Comparison of ENCODE assay signal across 22 mouse cellular contexts in the genomic region with DNA sequence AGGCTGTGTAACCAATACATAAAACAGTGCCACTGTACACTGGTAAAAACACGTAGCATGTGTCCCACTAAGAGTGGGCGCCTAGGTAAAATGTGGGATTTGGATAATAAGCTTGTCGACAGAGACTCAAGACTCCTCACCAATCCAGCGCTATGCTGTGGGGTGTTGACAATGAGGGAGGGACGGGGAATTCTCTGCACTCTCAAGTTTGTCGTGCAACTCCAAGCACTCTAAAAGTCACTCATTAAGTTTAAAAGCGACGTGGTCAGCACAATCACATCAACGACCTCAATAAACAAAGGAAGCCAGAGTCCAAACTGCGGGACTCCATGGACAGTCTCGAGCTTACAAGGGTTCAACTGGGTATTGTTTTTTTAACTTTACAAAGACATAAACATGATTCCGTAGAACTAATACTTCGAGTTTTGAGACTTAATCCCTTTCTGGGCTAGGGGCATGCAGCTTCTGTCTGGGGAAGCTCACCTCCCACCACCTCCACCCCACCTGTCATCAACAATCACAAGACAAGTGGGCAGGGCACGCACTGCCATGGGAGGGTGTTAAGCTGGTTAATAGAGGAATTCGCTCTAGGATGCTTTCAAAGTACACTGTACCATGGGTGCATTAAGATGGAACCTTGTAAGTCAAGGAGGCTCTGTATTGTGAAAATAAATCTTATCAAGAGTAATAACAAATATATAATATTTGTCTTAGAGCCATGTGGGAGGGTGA. TPM values are rescaled to one million over a fixed set of nuclear protein-coding genes. Genes with fewer than 3 reads are reported as not detected.
"Had no signal": no experiment of that assay in that cellular context is flagged by ENCODE, and none has a peak within 500 bp of the region (broad histone marks: within the 10 kb centered on the region; RNA-seq: fewer than 3 reads in every experiment).

No protein-coding gene starts in this region.

- H3K36me3 ChIP-seq: limb, embryonic 15.5 days; liver, embryonic 12.5 days; midbrain, embryonic 10.5 days; neural tube, embryonic 12.5 days had no signal

- H3K9me3 ChIP-seq: limb, embryonic 15.5 days; liver, embryonic 12.5 days; midbrain, embryonic 10.5 days; neural tube, embryonic 12.5 days had no signal

- DNase-seq: kidney, postnatal 4 days; lung, embryonic 14.5 days; lung, postnatal 10 days; lung, postnatal 4 days; midbrain, embryonic 14.5 days; right cerebral cortex, postnatal 4 days; spleen, adult 18-20 months; thymus, adult 2 months; thymus, postnatal 25 days had no signal

- H3K9ac ChIP-seq: limb, embryonic 15.5 days; liver, embryonic 12.5 days; lung, embryonic 14.5 days; neural tube, embryonic 12.5 days had no signal

- H3K4me1 ChIP-seq: limb, embryonic 15.5 days; liver, embryonic 12.5 days; neural tube, embryonic 12.5 days had no signal

- H3K27ac ChIP-seq: layer of hippocampus, adult 2 months; limb, embryonic 15.5 days; liver, embryonic 12.5 days; midbrain, embryonic 10.5 days; neural tube, embryonic 12.5 days had no signal

- H3K4me2 ChIP-seq: limb, embryonic 15.5 days; liver, embryonic 12.5 days; lung, embryonic 14.5 days; neural tube, embryonic 12.5 days had no signal

- ATAC-seq: liver, embryonic 12.5 days had no signal

- H3K4me3 ChIP-seq: layer of hippocampus, adult 2 months; limb, embryonic 15.5 days; liver, embryonic 12.5 days; midbrain, embryonic 10.5 days; neural tube, embryonic 12.5 days had no signal

- H3K27me3 ChIP-seq: limb, embryonic 15.5 days; liver, embryonic 12.5 days; neural tube, embryonic 12.5 days had no signal

RNA-seq across cellular contexts. Expression of gene Apobec4, which starts 7.1 kb away (rescaled TPM):
- total RNA-seq: layer of hippocampus, adult 2 months; layer of hippocampus, postnatal 10 days; left cerebral cortex, postnatal 36 days; megakaryocyte, adult 5-6 weeks; neutrophil, adult 5-6 weeks had no signal
- polyA plus RNA-seq: kidney, embryonic 16.5 days; limb, embryonic 15.5 days; liver, embryonic 12.5 days; liver, embryonic 16.5 days; lung, embryonic 14.5 days; midbrain, embryonic 10.5 days; midbrain, embryonic 14.5 days; neural tube, embryonic 12.5 days; stomach, embryonic 14.5 days; thymus, adult 2 months; urinary bladder, adult 2 months had no signal
